Mouse (Mus musculus): ENCODE results near the gene Erich6. TPM values are rescaled to one million over a fixed set of nuclear protein-coding genes. Genes with fewer than 3 reads are reported as not detected.

Gene Erich6
- polyA plus RNA-seq (2012; rRNA removed; ENCODE audit: low replicate concordance): 0.06 and 0.16 TPM in 2 replicates

GRCm38 (mm10) chr3:58636406-58637295 is at the start of gene Erich6:
Erich6 (minus strand) TSS chr3:58637207.

GRCm38 (mm10) chr3:58576137-58577066 is 60.6 kb downstream of the Erich6 start, which contains the start of gene Selenot:
Selenot (plus strand) TSS chr3:58576636.

Other genes with a start within 250 kb of the Erich6 start
- 18.3 and 23.3 TPM in 2 replicates for gene Tsc22d2, start 222.5 kb downstream of the Erich6 start, polyA plus RNA-seq (2012; rRNA removed; ENCODE audit: low replicate concordance)
- 14.0 and 21.7 TPM in 2 replicates for gene Eif2a, start 111.4 kb downstream of the Erich6 start, polyA plus RNA-seq (2012; rRNA removed; ENCODE audit: low replicate concordance)
- gene Serp1, start 111.3 kb downstream of the Erich6 start, polyA plus RNA-seq (2012; rRNA removed; ENCODE audit: low replicate concordance): 22.5 and 49.4 TPM in 2 replicates
- gene Selenot, start 60.6 kb downstream of the Erich6 start, polyA plus RNA-seq (2012; rRNA removed; ENCODE audit: low replicate concordance): 53.1 and 53.5 TPM in 2 replicates
- 6.9 and 14.5 TPM in 2 replicates for gene Siah2, start 55.2 kb upstream of the Erich6 start, polyA plus RNA-seq (2012; rRNA removed; ENCODE audit: low replicate concordance)
- not detected in 2 replicates for gene Mindy4b-ps, start 185.1 kb upstream of the Erich6 start, polyA plus RNA-seq (2012; rRNA removed; ENCODE audit: low replicate concordance)
- 0.06 and 0.07 TPM in 2 replicates for gene Clrn1, start 248.1 kb upstream of the Erich6 start, polyA plus RNA-seq (2012; rRNA removed; ENCODE audit: low replicate concordance)

All from subcutaneous adipose tissue, adult 2 months (tissue).